Mouse (Mus musculus) spleen, adult 2 months (tissue): Measurements from ENCODE around the gene Gm20388.

Experiments
- CTCF ChIP-seq: fragments of 200-500 bp; IDR thresholded peaks from 2 replicates; pipeline ENCODE4 v1.5.1; 2011; ENCODE audit warnings: mild to moderate bottlenecking, inconsistent platforms; ENCODE audit not compliant: insufficient read depth, insufficient read length, insufficient replicate concordance; ENCODE audit errors: extremely low read depth
- POLR2A ChIP-seq: fragments of 200-500 bp; IDR thresholded peaks from 2 replicates; pipeline ENCODE4 v1.6.1; 2011; ENCODE audit warnings: low read depth, low read length, inconsistent platforms

- TF ChIP-seq POLR2A, result no peak
- TF ChIP-seq CTCF, result no peak
These were observed 4328.7 kb downstream of the Gm20388 start for GRCm38 (mm10) chr8:124239350-124239749.
